8 mouse cellular contexts compared by ENCODE assay signal in the genomic region with DNA sequence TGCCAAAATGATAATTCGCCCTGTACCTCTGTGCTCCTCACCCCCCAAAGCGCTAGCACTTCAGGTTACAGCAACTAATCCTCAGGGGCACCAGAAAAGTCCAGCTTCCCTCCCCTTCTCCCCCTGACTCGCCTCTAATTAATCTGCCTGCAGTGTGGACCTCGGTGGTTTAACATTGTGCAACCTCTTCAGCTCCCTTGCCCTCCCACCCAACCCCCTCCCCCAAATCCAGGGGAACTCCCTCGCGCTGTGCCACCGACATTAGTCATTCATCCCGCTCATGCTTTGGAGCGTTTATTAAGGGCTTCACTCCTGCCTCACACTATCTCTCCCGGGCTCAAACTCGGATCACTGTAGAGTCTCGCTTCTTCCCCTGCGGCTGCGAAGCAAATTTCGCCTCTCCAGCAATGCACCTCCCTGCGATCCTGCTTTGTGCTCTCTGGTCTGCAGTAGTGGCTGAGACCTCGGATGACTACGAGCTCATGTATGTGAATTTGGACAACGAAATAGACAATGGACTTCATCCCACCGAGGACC. TPM values are rescaled to one million over a fixed set of nuclear protein-coding genes. Genes with fewer than 3 reads are reported as not detected.
A peak's percentile ranks its signal among the peaks of the same experiment; 100 is the strongest.
DNase-seq lines count a peak whose midpoint lies in the region; ATAC-seq and TF ChIP-seq lines count a peak whose summit lies in the region.

Ptx3 (plus strand) TSS at position 256 of the 537 bp plus-strand sequence.

- H3K27me3 ChIP-seq in forebrain, embryonic 16.5 days (replicated peaks; ENCODE audit: control insufficient read depth, insufficient read depth, low read length) = no peaks in the 10 kb centered on the region
- H3K27me3 ChIP-seq in limb, embryonic 15.5 days = no peaks in the 10 kb centered on the region

- intact Hi-C loops in heart, postnatal 36 days (cut with DNase I) = no loop called here

- peak; percentile 86 for DNase-seq in heart, adult 11 months
- DNase-seq in heart, postnatal 36 days = no peak
- peak; percentile 16 for DNase-seq in ES-E14 (ENCODE audit: low read depth, low spot score)
- DNase-seq in retina, postnatal 1 day = peak; percentile 57
- DNase-seq in layer of hippocampus, adult 8-10 months (ENCODE audit: low spot score in 2 of 2) = no peak
- DNase-seq in urinary bladder, postnatal 14 days (ENCODE audit: low spot score) = no peak

- WGBS in forebrain, embryonic 16.5 days = 2% methylated on average over 20 of the region's 20 CpGs
- whole genome bisulfite sequencing in limb, embryonic 15.5 days = 4% methylated on average over 20 of the region's 20 CpGs

- H3K4me3 ChIP-seq in ES-E14 (ENCODE audit: insufficient read depth in 1 of 2, low read depth in 1 of 2, low read length in 2 of 2, poor library complexity in 1 of 2, severe bottlenecking in 1 of 2) = peak within 1 kb of the TSS; percentile 56 to 62
- peak within 1 kb of the TSS; percentile 57 for H3K4me3 ChIP-seq in forebrain, embryonic 16.5 days (replicated peaks; ENCODE audit: low read length)
- H3K4me3 ChIP-seq in limb, embryonic 15.5 days = peak within 1 kb of the TSS; percentile 59

- H3K4me1 ChIP-seq in ES-E14 (ENCODE audit: control insufficient read depth in 2 of 2, insufficient read depth in 2 of 2, low read length in 2 of 2, poor library complexity in 1 of 2) = no peaks in the 10 kb centered on the region
- peaks cover 14% of the 10 kb centered on the region for H3K4me1 ChIP-seq in forebrain, embryonic 16.5 days (replicated peaks; ENCODE audit: control insufficient read depth, insufficient read depth, low read length)
- H3K4me1 ChIP-seq in limb, embryonic 15.5 days = peaks cover 8% of the 10 kb centered on the region

- H3K9me3 ChIP-seq in ES-E14 (ENCODE audit: control insufficient read depth, insufficient read depth, low read depth, low read length) = no peaks in the 10 kb centered on the region
- H3K9me3 ChIP-seq in forebrain, embryonic 16.5 days (ENCODE audit: control insufficient read depth, low read length) = no peaks in the 10 kb centered on the region
- no peaks in the 10 kb centered on the region for H3K9me3 ChIP-seq in limb, embryonic 15.5 days

- in situ Hi-C loops in ES-E14 (cut with MboI; ENCODE audit: low sequenced_read_pairs in 2 of 2, unreplicated experiment in 2 of 2) = no loop called here

- no peak within 1 kb of the TSS for H3K27ac ChIP-seq in ES-E14 (ENCODE audit: insufficient read depth, low read depth, low read length, poor library complexity, severe bottlenecking)
- H3K27ac ChIP-seq in forebrain, embryonic 16.5 days (ENCODE audit: low read length) = peak within 1 kb of the TSS; percentile 26; the same call in 1 of the 2 replicates
- peak within 1 kb of the TSS; percentile 85 for H3K27ac ChIP-seq in limb, embryonic 15.5 days

- H3K9ac ChIP-seq in ES-E14 (ENCODE audit: insufficient read depth, low read depth, low read length, poor library complexity, severe bottlenecking) = peak within 1 kb of the TSS; percentile 46
- H3K9ac ChIP-seq in forebrain, embryonic 16.5 days (replicated peaks; ENCODE audit: low read depth, low read length) = peak within 1 kb of the TSS; percentile 81
- H3K9ac ChIP-seq in limb, embryonic 15.5 days = peak within 1 kb of the TSS; percentile 63

- no peaks in the 10 kb centered on the region for H3K36me3 ChIP-seq in ES-E14 (ENCODE audit: control insufficient read depth, insufficient read depth, low read length, poor library complexity, severe bottlenecking)
- no peaks in the 10 kb centered on the region for H3K36me3 ChIP-seq in forebrain, embryonic 16.5 days (ENCODE audit: control insufficient read depth, insufficient read depth)
- peaks cover 2% of the 10 kb centered on the region; the same call in 1 of the 2 replicates for H3K36me3 ChIP-seq in limb, embryonic 15.5 days

- peak; percentile 46 for ATAC-seq in forebrain, embryonic 16.5 days
- no peak for ATAC-seq in limb, embryonic 15.5 days (ENCODE audit: insufficient number of reproducible peaks, low FRiP score, low TSS enrichment, low read depth)

- peak within 1 kb of the TSS; percentile 90 for H3K4me2 ChIP-seq in forebrain, embryonic 16.5 days (ENCODE audit: low read length)
- H3K4me2 ChIP-seq in limb, embryonic 15.5 days = peak within 1 kb of the TSS; percentile 89

TF ChIP-seq in ES-E14, 5 proteins besides CTCF, POLR2A, EP300 and RAD21:
- TF ChIP-seq HCFC1 (IDR thresholded peaks at IDR 0.05; ENCODE audit: borderline replicate concordance, insufficient read depth, low read length) = no peak
- TF ChIP-seq CHD2 (IDR thresholded peaks at IDR 0.05; ENCODE audit: low read depth, low read length) = no peak
- no peak for TF ChIP-seq ZNF384 (IDR thresholded peaks at IDR 0.05; ENCODE audit: low read depth, low read length)
- TF ChIP-seq MAFK (IDR thresholded peaks at IDR 0.05; ENCODE audit: insufficient read depth, low read depth, low read length) = no peak
- no peak for TF ChIP-seq ZC3H11A (IDR thresholded peaks at IDR 0.05; ENCODE audit: borderline replicate concordance, low read depth, low read length)

RNA-seq across cellular contexts. Expression of gene Ptx3, which starts in this region (rescaled TPM):
- total RNA-seq in heart, postnatal 36 days (2021) = under 1 TPM; 0.81 to 0.86 TPM
- total RNA-seq in ES-E14 (2012; rRNA removed) = 0.79 and 2.6 TPM in 2 replicates
- polyA plus RNA-seq in forebrain, embryonic 16.5 days (2015; fragmentation: Nextera tagmentation; extraction: Ambion mirVana) = 11.8 and 21.1 TPM in 2 replicates
- 31.9 and 43.6 TPM in 2 replicates for polyA plus RNA-seq in limb, embryonic 15.5 days (2015; fragmentation: Nextera tagmentation; extraction: Ambion mirVana)
- total RNA-seq in layer of hippocampus, adult 8-10 months (2022) = 1 to 10 TPM in 2 of 4 experiments, under 1 TPM in 2; 0.43 to 2.6 (median 1.0) TPM

Comparison
In these comparisons a context has a peak if more than half of its experiments do, and no peak if none do; other contexts are left out.
1. DNase-seq: peak in heart, adult 11 months (single experiment), ES-E14 (single experiment) and retina, postnatal 1 day (single experiment); none in heart, postnatal 36 days (0 of 2), layer of hippocampus, adult 8-10 months (0 of 2) and urinary bladder, postnatal 14 days (single experiment).
2. Peak in every context shown above with its lines, with median percentiles within 50 percentile points of each other: H3K4me3 ChIP-seq and H3K9ac ChIP-seq.